Mouse (Mus musculus): ENCODE data around the gene Ptpn3. TPM values are rescaled to one million over a fixed set of nuclear protein-coding genes. Genes with fewer than 3 reads are reported as not detected.

Gene Ptpn3
- polyA plus RNA-seq, 2 experiments = 0.38 to 0.46 TPM

DNA sequence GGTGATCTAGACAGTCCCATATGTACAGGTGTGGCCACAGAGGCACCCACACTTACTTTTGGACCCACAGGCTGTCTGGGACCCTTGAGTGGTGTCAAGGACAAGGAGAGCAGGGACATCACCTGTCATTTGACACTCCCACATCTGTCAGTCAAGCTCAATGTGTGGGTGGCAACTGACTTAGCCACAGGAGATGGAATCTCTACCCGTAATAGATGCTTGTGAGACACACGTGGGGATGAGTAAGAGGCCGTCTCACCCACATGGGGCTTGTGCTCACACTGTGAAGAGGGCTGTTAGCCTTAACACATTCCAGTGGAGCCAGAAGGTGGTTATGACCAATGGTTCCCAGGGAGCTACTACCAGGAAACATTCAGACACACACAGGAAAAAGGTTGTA, 13.8 kb downstream of the Ptpn3 start:
- TF ChIP-seq EP300 (IDR thresholded peaks at IDR 0.05; ENCODE audit: low read depth) (no peak), CTCF (IDR thresholded peaks at IDR 0.05; ENCODE audit: low read depth) (no peak)
- H3K27me3 ChIP-seq (ENCODE audit: control insufficient read depth, insufficient read depth, low read length) = no peaks in the 10 kb centered on the region
- no peak overlapping the region for H3K9ac ChIP-seq (replicated peaks)
- H3K27ac ChIP-seq = no peak overlapping the region
- no peak overlapping the region for H3K4me3 ChIP-seq (ENCODE audit: insufficient read depth in 1 of 2, low read depth in 2 of 2, low read length in 2 of 2)
- no peaks in the 10 kb centered on the region for H3K9me3 ChIP-seq (ENCODE audit: control insufficient read depth, low read length)
- whole genome bisulfite sequencing (ENCODE audit: insufficient replicate concordance) = 49% methylated on average over 3 of the region's 3 CpGs
- no peaks in the 10 kb centered on the region for H3K36me3 ChIP-seq (replicated peaks; ENCODE audit: control insufficient read depth, insufficient read depth, low read depth)
- no peak for ATAC-seq (ENCODE audit: insufficient read depth)
- no peaks in the 10 kb centered on the region; a peak in 1 of 4 replicates for H3K4me1 ChIP-seq (replicated peaks; ENCODE audit: control insufficient read depth in 2 of 2, insufficient read depth in 2 of 2, low read length in 1 of 2)
- DNase-seq (ENCODE audit: low read depth in 3 of 3, low spot score in 3 of 3) = no peak
- no peak overlapping the region for H3K4me2 ChIP-seq (ENCODE audit: low read depth)

DNA sequence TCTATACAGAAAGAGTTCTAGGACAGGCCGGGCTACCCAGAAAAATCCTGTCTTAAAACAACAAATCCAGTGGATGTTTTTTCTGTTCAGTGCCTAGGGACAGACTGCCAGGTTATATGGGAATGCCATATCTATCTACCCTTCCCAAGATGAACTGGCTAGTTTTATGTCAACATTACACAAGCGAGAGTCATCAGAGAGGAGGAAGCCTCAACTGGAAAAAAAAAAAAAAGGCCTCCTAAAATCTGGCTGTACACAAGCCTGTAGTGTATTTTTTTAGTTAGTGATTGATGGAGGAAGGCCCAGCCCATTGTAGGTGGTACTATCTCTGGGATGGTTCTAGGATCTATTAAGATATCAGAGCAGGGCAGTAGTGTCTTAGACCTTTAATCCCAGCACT, 16.4 kb downstream of the Ptpn3 start:
- no peaks in the 10 kb centered on the region for H3K9me3 ChIP-seq (ENCODE audit: control insufficient read depth, low read length)
- ATAC-seq (ENCODE audit: insufficient read depth) = no peak
- 28% methylated on average over 2 of the region's 2 CpGs for WGBS (ENCODE audit: insufficient replicate concordance)

DNA sequence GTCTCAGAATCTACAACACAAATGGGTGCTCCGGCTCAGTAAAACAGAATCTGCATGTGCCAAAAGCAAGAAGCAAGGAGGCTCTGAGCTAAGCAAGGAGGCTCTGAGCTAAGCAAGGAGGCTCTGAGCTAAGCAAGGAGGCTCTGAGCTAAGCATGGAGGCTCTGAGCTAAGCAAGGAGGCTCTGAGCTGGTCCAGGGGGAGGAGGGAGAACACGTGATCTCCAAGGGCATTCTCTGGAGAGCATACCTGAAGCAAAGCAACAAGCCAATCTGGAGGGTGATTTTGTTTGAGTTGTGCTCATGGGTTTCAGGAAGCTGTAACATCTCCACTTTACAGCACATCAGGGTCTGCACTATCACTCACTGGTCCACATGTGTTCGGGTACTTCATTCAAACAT, 18.4 kb downstream of the Ptpn3 start:
- DNase-seq (ENCODE audit: low read depth in 3 of 3, low spot score in 3 of 3) (no peak), ATAC-seq (ENCODE audit: insufficient read depth) (no peak)
- Histone ChIP-seq H3K27me3 (ENCODE audit: control insufficient read depth, insufficient read depth, low read length) (no peaks in the 10 kb centered on the region), H3K36me3 (replicated peaks; ENCODE audit: control insufficient read depth, insufficient read depth, low read depth) (no peaks in the 10 kb centered on the region), H3K9me3 (ENCODE audit: control insufficient read depth, low read length) (no peaks in the 10 kb centered on the region), H3K27ac (no peak overlapping the region), H3K4me2 (ENCODE audit: low read depth) (no peak overlapping the region), H3K4me3 (ENCODE audit: insufficient read depth in 1 of 2, low read depth in 2 of 2, low read length in 2 of 2) (no peak overlapping the region), H3K9ac (replicated peaks) (no peak overlapping the region), H3K4me1 (replicated peaks; ENCODE audit: control insufficient read depth in 2 of 2, insufficient read depth in 2 of 2, low read length in 1 of 2) (no peaks in the 10 kb centered on the region; a peak in 1 of 4 replicates)
- WGBS (ENCODE audit: insufficient replicate concordance) = 56% methylated on average over 3 of the region's 3 CpGs
- TF ChIP-seq EP300 (IDR thresholded peaks at IDR 0.05; ENCODE audit: low read depth) = no peak
- no peak for TF ChIP-seq CTCF (IDR thresholded peaks at IDR 0.05; ENCODE audit: low read depth)

More for the DNA sequence above, 16.4 kb downstream of the Ptpn3 start:
- no peaks in the 10 kb centered on the region for H3K36me3 ChIP-seq (replicated peaks; ENCODE audit: control insufficient read depth, insufficient read depth, low read depth)
- no peaks in the 10 kb centered on the region; a peak in 1 of 4 replicates for H3K4me1 ChIP-seq (replicated peaks; ENCODE audit: control insufficient read depth in 2 of 2, insufficient read depth in 2 of 2, low read length in 1 of 2)
- DNase-seq (ENCODE audit: low read depth in 3 of 3, low spot score in 3 of 3) = no peak
- TF ChIP-seq EP300 (IDR thresholded peaks at IDR 0.05; ENCODE audit: low read depth) = no peak
- TF ChIP-seq CTCF (IDR thresholded peaks at IDR 0.05; ENCODE audit: low read depth) = no peak
- H3K27ac ChIP-seq = no peak overlapping the region
- no peak overlapping the region for H3K9ac ChIP-seq (replicated peaks)
- H3K4me3 ChIP-seq (ENCODE audit: insufficient read depth in 1 of 2, low read depth in 2 of 2, low read length in 2 of 2) = no peak overlapping the region
- no peak overlapping the region for H3K4me2 ChIP-seq (ENCODE audit: low read depth)
- H3K27me3 ChIP-seq (ENCODE audit: control insufficient read depth, insufficient read depth, low read length) = no peaks in the 10 kb centered on the region

DNA sequence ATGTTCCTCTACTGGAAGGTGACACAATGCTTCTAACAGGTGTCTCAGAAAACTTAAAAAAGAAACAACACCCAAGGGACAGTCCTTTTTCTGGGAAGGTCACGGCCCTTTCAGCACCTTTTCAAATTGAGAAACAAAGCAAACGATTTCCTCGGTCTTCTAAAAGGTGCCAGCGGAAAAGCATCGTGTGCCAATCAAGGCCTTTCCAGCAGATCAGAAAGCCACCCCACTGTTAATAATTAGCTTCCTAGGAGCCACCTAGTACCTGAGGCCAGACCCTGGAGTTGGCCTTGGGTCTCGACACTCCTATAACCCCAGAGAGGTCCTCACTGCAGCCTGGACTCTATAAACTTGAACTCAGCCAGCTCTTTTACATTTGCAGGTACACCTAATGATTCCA, 19.0 kb downstream of the Ptpn3 start:
- Histone ChIP-seq H3K9me3 (ENCODE audit: control insufficient read depth, low read length) (no peaks in the 10 kb centered on the region), H3K36me3 (replicated peaks; ENCODE audit: control insufficient read depth, insufficient read depth, low read depth) (no peaks in the 10 kb centered on the region), H3K27ac (no peak overlapping the region), H3K27me3 (ENCODE audit: control insufficient read depth, insufficient read depth, low read length) (no peaks in the 10 kb centered on the region), H3K9ac (replicated peaks) (no peak overlapping the region), H3K4me2 (ENCODE audit: low read depth) (no peak overlapping the region), H3K4me3 (ENCODE audit: insufficient read depth in 1 of 2, low read depth in 2 of 2, low read length in 2 of 2) (no peak overlapping the region), H3K4me1 (replicated peaks; ENCODE audit: control insufficient read depth in 2 of 2, insufficient read depth in 2 of 2, low read length in 1 of 2) (no peaks in the 10 kb centered on the region; a peak in 1 of 4 replicates)
- DNase-seq (ENCODE audit: low read depth in 3 of 3, low spot score in 3 of 3) (no peak), ATAC-seq (ENCODE audit: insufficient read depth) (no peak)
- no peak for TF ChIP-seq CTCF (IDR thresholded peaks at IDR 0.05; ENCODE audit: low read depth)
- no peak for TF ChIP-seq EP300 (IDR thresholded peaks at IDR 0.05; ENCODE audit: low read depth)
- 67% methylated on average over 6 of the region's 6 CpGs for WGBS (ENCODE audit: insufficient replicate concordance)

GRCm38 (mm10) chr4:57282179-57282578, 19.5 kb downstream of the Ptpn3 start:
- no peaks in the 10 kb centered on the region for H3K36me3 ChIP-seq (replicated peaks; ENCODE audit: control insufficient read depth, insufficient read depth, low read depth)
- no peak overlapping the region for H3K27ac ChIP-seq
- no peak overlapping the region for H3K9ac ChIP-seq (replicated peaks)
- 47% methylated on average over 5 of the region's 5 CpGs for WGBS (ENCODE audit: insufficient replicate concordance)
- no peak for ATAC-seq (ENCODE audit: insufficient read depth)
- no peaks in the 10 kb centered on the region; a peak in 1 of 4 replicates for H3K4me1 ChIP-seq (replicated peaks; ENCODE audit: control insufficient read depth in 2 of 2, insufficient read depth in 2 of 2, low read length in 1 of 2)
- no peak for TF ChIP-seq EP300 (IDR thresholded peaks at IDR 0.05; ENCODE audit: low read depth)
- TF ChIP-seq CTCF (IDR thresholded peaks at IDR 0.05; ENCODE audit: low read depth) = no peak
- H3K9me3 ChIP-seq (ENCODE audit: control insufficient read depth, low read length) = no peaks in the 10 kb centered on the region
- no peak overlapping the region for H3K4me3 ChIP-seq (ENCODE audit: insufficient read depth in 1 of 2, low read depth in 2 of 2, low read length in 2 of 2)
- no peaks in the 10 kb centered on the region for H3K27me3 ChIP-seq (ENCODE audit: control insufficient read depth, insufficient read depth, low read length)
- no peak overlapping the region for H3K4me2 ChIP-seq (ENCODE audit: low read depth)
- DNase-seq (ENCODE audit: low read depth in 3 of 3, low spot score in 3 of 3) = no peak
